Mouse (Mus musculus): ENCODE measurements around the gene Taok1.

The Taok1 gene

GRCm38 (mm10) chr11:77492911-77493332 lies 114.7 kb downstream of the Taok1 start:
- peak; percentile 91 to 92 for DNase-seq (ENCODE audit: low spot score in 2 of 2)

DNA sequence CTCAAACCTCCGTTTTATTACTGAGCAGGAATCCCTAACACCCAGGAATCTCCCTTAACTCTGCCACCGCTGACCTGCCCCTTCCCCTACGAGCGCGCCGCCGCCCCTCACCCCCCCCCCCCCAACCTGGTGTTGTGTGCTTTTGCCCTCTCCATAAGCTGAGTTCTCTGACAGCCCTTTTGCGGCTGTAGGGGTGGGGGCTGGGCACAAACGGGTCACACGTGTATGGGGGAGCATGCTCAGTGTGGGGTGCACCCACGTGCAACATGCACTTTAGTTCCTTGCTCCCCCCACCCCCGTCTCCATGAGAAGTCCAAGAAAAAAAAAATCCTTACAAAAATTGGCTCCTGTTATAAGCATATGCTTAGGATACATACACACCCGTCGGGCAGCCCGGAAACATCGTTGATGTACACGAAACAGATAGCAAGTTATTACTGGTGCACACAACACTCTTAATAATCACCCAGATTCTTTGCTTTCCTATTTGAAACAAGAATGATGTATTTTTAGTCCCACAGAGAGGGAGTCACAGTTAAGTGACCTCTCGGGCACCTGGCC lies 115.2 kb downstream of the Taok1 start:
- DNase-seq (ENCODE audit: low spot score in 2 of 2) = peak; percentile 60 to 80

DNA sequence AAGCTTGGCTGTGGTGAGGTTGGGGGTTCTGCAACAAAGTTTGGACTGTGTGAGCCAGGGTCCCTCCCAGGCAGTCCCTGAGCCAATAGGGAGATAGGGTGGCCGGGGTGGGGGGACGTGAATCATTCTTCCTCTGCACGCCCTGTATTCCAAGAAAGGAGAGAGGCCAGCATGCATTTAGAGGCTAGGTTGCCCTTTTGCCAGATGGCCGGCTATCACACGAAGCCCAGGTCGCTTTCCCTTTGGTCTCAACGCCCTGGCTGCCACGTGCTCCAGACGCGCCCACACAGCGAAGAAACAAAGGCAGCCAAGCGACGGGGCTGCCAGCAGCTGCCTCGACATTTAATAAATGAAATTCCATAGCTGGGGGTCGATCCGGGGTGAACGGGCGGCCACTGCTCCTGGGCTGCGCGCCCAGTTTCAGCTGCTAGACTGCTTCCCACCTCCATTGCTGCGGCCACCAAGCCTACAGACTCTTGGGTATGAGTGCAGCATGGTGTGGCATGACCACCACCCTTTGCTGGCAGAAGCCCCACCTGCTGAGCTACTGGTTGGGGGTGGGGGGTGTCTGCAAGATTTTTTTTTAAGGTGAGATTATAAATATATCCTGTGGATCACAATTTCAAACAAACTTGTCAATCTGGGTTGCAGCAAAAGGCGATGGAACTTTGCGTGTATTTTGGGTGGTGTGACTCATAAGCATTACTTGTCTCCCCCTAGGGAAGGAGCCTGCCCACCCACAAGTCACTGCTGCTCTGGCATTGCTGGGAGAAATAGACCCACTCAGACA lies 115.9 kb downstream of the Taok1 start:
- peak in 1 of 2 experiments; percentile 69 for DNase-seq (ENCODE audit: low spot score in 2 of 2)

DNA sequence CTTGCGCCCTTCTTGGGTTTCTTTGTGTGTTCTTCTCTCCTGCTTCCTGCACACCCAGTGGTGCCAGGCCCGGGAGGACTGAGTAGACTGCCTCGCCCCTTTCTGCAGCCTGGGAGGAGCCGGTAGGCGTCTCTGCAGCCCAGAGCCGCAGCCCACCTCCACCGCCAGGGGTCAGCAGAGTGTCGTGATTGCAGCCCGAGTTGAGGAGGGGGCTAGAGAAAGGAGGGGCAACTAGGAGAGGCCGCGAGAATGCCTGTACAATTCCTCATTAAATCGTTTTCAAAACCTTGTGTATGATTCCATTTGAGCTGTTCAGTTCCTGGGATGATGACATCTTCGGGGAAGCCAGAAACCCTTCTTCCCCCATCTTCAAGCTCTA lies 116.5 kb downstream of the Taok1 start:
- peak; percentile 88 to 90 for DNase-seq (ENCODE audit: low spot score in 2 of 2)

- peak in 1 of 2 experiments; percentile 25 for DNase-seq (ENCODE audit: low spot score in 2 of 2)
Measured at GRCm38 (mm10) chr11:77490451-77490850, 117.2 kb downstream of the Taok1 start.

GRCm38 (mm10) chr11:77489591-77490235 lies 117.9 kb downstream of the Taok1 start, which contains the start of gene Ankrd13b:
Gene Ankrd13b, minus strand, starts transcription at chr11:77489678.
- peak in 1 of 2 experiments; percentile 78 for DNase-seq (ENCODE audit: low spot score in 2 of 2)

- DNase-seq (ENCODE audit: low spot score in 2 of 2) = peak in 1 of 2 experiments; percentile 40
Measured at GRCm38 (mm10) chr11:77488771-77489581, 118.6 kb downstream of the Taok1 start.

DNA sequence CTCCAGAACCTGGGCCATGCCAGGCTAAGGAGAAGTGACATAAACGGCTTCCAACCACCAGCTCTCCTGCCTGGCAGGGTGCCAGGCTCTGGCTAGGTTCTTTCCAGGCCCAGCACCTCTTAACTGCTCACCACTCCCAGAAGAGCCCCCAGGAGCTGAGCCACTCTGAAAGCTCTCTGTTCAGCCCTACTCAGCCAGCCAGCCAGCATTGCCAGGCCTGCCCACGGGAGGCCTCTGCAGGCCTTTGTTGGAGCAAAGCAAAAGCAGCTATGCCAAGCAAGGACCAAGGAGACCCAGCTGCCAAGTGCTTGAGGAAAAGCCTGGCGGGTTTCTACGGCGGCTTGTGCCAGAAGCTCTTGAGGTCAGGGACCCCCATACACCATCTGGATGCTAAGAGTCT lies 120.8 kb downstream of the Taok1 start:
- peak in 1 of 2 experiments; percentile 50 for DNase-seq (ENCODE audit: low spot score in 2 of 2)

- DNase-seq (ENCODE audit: low spot score in 2 of 2) = no peak
Measured at GRCm38 (mm10) chr11:77485229-77485628, 122.4 kb downstream of the Taok1 start.

DNA sequence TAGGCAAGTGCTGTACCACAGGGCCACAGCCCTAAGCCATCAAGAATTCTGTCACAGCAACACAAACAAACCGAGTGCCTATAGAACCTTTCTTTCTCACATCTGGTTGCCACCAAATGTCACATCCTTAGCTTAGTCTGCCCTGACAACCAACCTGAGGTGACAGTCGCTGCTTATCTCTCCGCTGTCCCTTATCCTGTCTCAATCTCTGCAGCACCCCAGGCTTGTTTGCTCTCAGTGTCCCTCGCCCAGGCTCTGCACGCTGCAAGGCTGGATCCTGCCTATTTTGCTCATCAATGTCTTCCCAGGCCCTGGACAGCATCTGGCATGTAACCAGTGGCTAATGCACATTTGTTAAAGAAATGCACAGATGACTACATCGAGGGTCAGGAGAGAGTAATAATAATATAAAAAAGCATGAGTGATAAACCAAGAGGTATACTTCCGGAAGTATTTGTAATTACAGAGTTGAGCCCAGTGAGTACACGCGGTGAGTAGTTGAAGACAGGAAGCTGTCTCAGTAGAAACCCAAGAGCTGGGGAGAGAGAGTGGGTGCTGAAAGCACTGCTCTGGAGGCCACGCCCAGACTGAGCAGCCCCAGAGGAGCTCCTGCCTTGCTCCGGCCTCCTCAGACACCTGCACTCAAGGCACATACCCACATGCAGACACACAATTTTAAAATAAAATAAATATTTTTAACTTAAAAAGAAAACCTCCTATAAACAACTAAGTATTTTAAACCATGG lies 123.9 kb downstream of the Taok1 start:
- no peak for DNase-seq (ENCODE audit: low spot score in 2 of 2)

- DNase-seq (ENCODE audit: low spot score in 2 of 2) = no peak
Measured at GRCm38 (mm10) chr11:77483043-77483442, 124.6 kb downstream of the Taok1 start.

All from frontal cortex, postnatal 10 days (tissue).